Mouse (Mus musculus): Measurements from ENCODE around the gene Il33. TPM values are rescaled to one million over a fixed set of nuclear protein-coding genes. Genes with fewer than 3 reads are reported as not detected.

The Il33 gene
- polyA plus RNA-seq, 1 experiment, result 16.0 TPM

DNA sequence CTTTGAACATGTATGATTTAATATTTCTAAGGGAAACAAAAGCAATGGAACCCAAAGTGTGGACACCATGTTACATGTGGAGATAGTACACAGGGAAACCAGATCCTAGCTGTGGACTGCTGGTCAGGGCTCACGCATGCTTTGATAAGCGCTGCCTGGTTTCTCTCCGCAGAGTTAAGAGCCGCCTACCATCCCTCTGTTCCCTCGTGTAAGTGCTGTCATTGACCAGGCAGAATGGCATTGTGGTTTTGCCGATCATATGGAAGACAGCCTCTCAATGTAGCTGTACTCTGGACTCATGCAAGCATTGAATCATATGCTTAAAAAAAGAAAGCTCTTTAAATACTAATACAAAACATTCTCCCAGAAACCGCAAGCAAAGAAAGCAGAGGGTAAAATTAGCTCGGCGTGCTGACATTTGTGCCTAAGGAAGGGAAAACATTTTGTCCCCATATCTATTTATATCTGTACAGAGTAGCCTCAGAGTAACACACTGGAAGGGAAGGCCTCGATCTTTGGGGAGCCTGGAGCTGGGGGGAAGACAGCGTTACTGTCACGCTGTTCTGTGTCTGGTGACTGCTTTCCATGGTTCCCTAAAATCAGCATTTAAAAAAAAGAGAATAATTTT is 61.7 kb downstream of the Il33 start:
- DNase-seq (ENCODE audit: low read depth), result no peak

DNA sequence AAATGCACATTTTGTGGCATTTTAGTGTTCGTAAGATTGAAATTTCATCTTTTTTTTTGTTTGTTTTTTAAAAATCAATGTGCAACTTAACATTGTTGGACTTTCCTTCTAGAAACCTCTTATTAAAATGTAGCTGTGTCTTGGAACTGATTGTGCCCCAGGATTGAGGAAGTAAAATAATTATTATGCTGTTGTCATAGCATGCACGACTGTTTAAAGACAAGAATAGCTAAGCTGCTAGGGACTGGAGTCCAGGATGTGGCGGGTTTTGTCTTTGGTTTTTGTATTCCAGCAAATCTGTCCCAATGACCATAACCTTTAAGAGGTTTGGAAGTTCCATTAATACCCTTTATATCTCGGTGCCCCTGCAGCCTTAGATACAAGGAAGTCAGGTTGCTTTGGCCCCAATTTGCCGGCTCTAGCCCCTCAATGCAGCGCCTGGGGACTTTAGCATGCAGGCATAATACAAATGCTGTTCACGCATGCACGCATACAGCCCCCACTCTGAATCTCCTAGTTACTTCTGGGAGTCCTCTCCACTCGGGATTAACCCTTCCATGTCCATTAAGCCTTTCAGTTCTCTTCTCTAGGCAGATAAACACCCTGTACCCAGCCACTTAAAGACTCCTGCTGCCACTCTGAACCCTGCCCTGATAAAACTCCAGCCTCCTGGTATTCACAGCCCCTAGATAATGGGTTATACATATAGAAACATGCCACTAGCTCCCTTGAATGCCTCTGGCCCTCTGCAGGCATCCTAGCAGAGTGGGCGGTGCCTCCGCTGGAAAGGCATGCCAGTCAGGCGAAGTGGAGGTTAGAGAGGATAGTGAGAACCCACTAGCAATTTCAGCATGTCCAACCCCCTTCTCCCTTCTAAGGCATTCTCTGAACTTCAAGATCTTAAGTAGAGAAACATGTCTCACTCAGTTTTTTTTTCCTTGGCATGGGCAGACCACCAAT is 75.8 kb downstream of the Il33 start:
- no peak for DNase-seq (ENCODE audit: low read depth)

DNA sequence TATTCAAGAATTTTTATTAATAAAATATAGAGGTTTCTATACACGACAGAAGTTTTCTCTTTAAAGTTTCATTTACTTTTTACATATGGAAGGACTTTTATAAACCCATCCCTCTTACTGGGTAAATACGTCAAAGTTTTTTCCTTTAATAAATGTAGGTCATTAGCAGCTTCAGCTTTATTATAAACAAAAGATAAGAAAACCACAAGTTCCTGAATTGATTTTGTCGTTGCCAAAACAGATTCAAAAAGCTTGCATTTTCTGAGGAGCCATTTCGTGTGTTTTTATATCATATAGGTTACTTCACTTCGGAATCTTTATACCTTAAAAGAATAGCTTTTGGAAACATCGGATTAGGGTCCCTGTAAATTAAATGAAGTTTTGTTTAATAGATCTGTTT is 76.6 kb downstream of the Il33 start:
- DNase-seq (ENCODE audit: low read depth), result no peak

DNA sequence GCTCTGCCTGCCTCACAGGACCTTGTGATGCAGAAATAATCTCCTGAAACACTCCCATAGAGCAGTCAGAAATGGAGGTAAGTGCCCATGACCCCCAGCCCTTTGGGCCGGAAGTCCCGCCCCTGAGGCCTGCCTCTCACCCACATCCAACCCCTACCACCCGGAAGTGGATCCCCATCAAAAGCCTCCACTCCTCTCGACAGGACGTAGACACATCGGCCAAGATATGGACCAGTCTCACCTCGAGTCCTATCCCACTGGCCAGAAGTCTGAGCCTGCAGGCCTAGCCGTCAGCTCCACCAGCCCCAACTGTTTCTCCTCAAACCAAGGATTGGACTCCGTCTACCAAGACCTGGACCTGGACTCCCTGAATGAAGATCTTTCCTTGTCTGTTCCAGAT is 78.7 kb downstream of the Il33 start, which contains the start of gene Trpd52l3:
Gene Trpd52l3 (plus strand): TSS at position 170 of the 400 bp plus-strand sequence.
- no peak for DNase-seq (ENCODE audit: low read depth)

DNA sequence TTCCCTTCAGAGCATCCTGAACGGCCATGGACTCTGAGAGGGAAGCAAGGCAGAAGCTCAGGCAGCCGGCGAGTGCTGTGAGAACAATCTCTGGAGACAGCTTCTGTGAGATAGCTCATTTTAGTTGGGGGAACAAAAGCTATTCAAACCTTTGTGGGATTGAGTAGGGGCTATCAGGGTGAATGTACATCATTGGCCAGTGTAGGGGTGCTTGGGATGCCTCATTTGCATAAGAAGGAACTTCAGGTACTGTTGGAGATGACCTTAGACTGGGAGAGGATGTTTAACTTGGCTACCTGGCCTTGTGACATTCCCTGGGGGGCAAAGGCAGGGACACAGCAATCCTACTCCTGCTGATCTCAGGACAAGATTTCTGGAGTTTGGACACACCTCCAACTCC is 81.5 kb downstream of the Il33 start:
- DNase-seq (ENCODE audit: low read depth), result no peak

Other genes starting within 250 kb of the Il33 start
- not detected in 2 replicates for gene Mlana, start 227.3 kb upstream of the Il33 start, polyA plus RNA-seq (2012; rRNA removed)
- 7.8 and 8.7 TPM in 2 replicates for gene 9930021J03Rik, start 119.1 kb upstream of the Il33 start, polyA plus RNA-seq (2012; rRNA removed)
- gene Ranbp6, start 112.1 kb upstream of the Il33 start, polyA plus RNA-seq (2012; rRNA removed), result 3.7 and 3.8 TPM in 2 replicates
- gene Trpd52l3, start 78.7 kb downstream of the Il33 start, polyA plus RNA-seq (2012; rRNA removed), result 0.04 and 0.22 TPM in 2 replicates
- 40.4 and 58.8 TPM in 2 replicates for gene Uhrf2, start 105.4 kb downstream of the Il33 start, polyA plus RNA-seq (2012; rRNA removed)

All from gonadal fat pad, adult 2 months (tissue).